Mouse (Mus musculus): ENCODE results near the gene Ift81.

Gene Ift81

DNA sequence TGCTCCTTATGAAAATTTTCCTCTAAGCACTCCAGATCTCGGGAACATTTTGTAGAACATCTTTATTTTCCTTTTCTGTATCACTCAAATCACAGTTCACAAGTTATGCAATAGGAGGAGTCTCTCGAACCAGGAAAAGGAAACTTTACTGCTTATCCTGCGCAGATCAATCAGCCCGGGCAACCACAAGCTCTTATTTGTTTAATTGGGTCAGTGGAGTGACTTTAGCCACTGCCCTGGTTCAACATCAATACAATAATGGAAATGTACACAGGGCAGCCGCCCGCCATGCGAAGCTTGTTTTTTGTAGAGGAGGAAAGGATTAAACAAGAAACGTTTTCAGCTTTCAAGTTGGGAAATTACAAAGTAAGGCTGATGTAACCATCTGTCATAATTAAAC, 72.4 kb downstream of the Ift81 start:
- DNase-seq: no peak

DNA sequence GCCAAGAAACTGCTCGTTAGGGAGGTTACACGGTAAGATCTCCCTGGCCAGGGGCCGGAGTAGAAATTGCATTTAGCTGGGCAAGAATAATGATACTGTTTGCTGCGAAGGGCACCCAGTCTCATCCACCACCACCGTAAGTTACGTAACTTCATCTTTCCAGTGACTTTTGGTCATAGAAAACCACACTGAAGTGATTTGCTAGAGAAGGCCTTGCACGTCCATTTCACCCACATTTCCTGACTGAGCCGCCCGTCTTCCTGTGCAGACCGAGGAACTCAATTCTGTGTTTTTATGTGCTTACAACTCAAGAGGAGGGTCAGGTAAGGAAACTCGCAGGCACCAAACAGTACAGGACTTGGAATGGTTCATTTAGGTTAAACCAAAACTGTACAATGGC, 76.2 kb downstream of the Ift81 start:
- no peak for DNase-seq

DNA sequence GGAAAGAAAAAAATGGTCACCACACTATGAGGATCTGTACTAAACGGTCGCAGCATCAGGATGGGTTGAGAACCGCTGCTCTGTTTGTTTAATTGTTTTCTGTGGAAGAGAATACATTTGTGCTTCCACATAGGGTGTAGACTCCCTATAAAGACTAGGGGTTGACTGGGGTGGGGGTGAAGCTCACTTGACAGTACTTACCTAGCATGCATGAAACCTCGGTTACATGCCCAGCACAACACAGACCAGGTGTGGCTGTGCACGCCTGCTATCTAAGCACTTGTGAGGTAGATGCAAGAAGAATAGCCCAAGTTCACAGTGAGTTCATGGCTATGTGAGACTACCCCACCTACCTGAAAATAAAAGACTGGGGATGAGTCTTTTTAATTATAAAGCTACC, 76.7 kb downstream of the Ift81 start:
- no peak for DNase-seq

DNA sequence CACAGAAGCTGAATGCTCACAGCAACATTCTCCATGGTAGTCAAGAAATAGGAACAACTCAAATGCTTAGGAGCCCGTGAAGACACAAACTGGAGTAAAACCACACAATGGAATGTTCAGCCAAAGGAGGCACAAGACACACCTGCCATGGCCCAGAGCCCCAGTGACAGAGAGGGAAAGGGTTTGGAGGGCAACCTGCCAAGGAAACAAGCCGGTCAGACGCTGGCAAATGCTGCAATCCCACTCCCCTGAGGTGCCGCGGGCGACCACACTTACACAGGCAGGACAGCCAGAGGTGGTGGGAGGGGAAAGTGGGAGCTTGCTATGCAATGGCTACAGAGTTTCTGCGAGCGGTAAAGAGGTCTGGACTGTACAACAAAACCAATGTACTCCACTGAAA, 80.4 kb downstream of the Ift81 start:
- no peak for DNase-seq

DNA sequence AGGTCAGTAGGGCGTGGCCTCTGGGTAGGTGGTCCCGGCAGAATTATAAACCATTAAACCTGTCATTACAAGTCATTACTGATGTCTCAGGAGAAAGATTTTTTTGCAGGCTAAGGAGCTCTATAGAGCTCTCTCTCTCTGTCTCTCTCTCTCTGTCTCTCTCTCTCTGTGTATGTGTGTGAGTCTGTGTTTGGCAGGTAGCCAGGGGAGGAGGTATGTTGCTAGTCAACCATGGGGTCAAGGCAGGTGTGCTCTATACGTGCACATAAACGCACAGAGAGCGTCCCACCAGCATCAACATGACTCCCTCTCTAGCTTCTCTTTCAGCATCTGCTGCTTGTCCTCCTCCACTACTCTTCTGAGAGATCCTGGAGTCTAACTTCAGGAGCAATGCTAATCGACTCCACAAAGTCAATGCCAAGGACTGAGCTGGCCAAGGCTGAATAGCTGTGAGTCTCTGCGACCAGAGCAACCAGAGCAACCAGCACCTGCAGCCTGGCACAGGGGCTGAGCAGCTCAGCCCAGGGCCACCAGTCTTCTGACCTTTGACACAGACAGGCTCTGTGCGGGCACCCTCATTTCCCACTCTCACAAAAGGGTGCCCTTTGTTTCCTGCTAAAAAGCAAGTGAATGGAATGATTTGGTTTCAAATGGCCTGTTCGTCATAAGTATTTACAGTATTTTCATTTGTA, 84.3 kb downstream of the Ift81 start:
- DNase-seq: peak; percentile 52

DNA sequence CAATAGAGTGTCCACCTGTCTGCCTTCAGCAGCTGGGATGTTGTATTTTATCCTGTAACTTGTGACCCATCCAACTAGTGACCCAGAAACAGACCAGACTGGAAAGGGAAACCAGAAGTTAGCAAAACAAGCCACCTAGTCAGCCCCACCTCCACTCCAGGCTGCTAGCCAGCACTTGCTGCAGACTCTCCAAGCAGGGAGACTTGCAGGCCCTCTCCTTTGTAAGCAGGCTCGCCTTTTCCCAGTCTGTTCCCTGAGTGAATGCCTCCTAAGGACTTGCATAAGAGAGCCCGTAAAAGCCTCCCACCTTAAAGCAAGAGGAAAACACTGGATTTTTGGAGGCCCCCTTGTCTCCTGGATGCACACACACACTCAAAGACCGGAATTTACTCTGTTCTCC, 85.0 kb downstream of the Ift81 start:
- peak; percentile 92 for DNase-seq

DNA sequence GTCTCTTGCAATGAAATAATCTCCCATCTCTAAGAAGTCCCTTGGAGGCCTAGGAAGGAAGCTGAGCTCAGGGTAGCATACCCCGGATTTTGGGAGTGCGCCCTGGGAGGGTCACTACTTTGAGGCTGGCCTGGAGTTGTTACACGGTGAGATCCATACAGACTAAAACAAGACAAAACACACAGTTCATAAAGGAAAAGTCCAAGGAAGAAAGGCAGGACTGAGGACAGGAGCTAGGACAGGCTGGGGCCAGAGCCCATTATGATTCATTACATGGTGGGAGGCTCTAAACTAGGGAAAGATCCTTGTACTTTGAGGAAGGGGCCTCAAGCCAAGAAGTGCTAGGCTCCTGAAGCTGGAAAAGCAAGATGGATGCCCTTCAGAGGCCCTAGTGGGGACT, 85.7 kb downstream of the Ift81 start:
- DNase-seq: no peak

DNA sequence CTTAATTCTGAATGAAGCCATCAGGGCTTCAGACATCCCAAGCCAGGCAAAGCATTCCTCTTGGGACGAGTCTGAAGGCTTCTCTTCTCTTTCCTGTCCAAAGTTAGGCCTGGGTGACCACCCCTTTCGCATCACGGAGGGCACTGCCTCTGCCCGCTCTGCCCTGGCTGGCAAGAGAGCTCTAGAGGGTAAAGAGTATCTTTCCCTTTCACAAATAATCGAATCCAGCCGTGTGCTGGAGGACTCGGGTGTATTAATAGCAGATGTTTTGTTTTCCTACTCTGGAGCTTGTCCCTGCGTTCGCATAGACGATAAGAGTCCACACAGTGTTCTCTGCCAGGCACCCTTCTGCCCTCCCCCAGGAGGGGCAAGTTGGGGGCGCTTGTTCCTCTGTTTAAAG, 86.6 kb downstream of the Ift81 start:
- DNase-seq: no peak

DNA sequence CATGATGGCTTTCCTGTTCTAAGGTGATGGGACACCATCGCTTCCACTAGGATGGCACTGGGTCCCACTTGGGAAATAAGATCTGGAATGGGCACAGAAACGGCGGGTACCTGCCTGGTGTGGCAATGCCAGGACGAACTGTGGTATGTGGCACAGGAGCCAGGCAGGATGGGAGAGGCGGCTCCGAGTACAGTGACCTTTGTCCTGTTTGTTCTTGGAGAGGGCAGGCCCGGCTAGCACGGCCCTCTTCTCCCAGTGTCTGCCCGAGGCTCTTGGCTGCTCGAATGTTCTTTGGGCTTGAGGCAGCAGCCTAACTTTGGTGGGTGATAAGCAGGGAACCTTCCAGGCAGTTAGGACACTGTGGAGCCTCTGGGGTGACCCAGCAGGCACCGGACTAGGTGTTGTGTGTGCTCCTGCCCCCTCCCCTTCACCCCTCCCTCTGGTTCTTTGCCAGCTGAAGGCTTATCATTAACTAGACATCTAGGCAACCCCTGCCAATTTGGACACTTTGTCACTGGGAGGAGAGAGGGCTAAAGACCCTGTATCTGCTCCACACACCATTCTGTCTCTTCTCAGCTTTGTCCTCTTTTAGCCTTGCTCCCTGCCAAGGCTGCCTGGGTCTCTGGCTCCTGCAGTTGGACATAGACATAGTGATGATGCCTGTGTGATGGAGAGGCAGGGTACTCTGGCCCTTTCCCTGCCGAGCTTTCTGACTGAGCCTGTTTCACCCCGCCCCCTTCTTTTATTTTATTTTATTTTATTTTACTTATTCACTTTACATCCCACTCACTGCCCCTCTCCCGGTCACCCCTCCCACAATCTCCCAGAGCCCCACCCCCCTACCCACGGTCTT, 87.2 kb downstream of the Ift81 start:
- DNase-seq: peak; percentile 91

DNA sequence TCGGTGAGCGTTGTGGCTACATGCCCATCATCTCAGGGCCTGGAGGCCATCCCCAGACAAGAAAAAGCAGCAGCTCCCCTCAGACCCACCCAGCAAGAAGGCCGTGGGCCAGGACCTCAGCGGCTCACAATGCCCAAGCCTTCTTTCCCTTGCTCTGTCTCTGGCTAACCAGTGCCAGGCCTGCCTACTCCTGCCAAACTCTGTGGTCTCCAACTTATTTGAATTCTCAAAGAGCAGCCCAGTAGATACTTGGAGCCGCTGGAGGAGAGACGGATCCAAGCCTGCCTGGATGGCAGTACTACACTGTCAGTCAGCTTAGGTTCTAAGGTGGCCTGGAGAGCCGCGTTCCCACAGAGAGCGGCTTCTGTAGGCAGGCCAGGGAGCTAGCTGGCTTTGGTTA, 87.9 kb downstream of the Ift81 start:
- peak; percentile 58 for DNase-seq

DNA sequence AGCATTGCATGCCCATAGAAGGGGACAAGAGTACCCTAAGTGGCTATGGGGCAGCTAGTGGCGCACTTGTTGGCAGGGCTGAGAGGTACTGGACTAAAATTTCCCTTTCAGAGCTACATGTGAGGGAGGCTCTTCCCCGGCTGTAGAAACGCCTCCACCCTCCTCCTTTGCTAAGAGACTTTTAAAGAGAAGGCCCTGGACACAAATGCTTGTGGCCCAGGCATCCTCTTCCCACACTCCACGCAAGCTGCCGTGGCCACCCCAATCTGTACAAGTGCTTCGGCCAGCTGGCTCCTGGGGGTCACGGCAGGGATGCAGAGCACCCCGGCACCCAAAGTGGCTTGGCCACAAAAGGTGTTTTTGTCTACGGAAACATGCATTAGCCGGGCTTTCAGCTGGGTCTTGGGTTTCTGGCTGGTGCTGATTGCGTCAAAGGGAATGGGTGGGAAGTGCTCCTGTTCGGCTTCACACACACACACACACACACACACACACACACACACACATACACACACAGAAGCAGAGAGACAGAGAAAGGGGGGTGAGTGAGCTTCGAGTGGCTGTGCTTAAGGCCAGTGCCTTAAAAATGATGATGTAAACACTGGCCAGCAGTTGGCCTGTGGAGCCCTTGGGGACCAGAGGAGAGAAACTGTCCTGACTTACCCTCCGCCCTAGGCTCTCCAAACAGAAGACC, 88.9 kb downstream of the Ift81 start:
- DNase-seq: no peak

DNA sequence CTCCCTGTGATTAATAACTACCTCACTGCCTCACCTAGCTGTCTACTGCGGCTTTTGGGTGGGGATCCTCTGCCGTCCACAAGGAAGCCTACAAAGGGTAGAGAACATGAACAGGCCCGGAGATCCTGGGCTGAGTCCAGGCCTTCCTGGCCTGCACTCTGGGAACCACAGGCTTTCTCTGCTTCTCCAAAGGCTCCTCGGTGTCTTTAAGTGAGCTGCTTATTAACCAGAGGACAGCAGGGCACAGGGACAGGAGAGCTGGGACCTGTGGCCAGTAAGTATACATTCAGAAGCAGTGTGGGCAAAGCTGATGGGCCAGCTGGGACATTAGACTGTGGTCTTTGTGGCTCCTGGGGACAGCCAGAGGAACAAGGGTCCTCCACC, 89.5 kb downstream of the Ift81 start:
- DNase-seq: peak; percentile 82

DNA sequence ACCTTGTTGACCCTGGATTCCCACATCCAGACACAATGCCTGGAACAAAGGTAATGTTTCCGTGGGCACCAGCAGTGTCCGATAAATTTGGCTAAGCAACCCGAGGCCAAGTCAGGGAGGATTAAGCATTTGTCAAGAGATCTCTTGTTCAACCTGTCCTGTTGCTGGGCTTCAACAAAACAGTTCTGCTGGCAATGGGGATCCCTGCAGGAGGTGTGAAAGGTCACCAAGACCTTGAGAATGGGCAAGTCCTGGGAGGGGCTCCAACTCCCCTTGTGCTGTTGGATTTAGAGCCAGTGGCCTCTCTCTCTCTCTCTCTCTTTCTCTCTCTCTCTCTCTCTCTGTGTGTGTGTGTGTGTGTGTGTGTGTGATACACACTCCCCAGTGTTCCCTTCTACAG, 90.1 kb downstream of the Ift81 start:
- DNase-seq: peak; percentile 35

DNA sequence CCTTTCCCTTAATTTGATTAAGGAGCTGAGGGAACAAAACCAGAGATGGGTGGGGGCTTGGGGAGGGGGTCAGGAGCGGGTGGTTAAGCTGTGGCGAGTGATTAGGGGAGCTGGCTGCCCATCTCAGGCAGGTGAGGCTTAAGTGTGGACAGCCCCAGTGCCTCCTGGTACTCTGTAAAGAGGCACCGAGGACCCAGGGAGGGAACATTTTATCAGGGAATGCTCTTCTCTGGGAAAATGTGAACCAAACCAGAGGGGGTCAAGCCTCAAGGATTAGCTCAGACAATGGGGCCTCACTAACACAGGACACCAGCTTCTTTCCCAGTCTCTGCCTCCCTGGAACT, 93.2 kb downstream of the Ift81 start:
- no peak for DNase-seq

DNA sequence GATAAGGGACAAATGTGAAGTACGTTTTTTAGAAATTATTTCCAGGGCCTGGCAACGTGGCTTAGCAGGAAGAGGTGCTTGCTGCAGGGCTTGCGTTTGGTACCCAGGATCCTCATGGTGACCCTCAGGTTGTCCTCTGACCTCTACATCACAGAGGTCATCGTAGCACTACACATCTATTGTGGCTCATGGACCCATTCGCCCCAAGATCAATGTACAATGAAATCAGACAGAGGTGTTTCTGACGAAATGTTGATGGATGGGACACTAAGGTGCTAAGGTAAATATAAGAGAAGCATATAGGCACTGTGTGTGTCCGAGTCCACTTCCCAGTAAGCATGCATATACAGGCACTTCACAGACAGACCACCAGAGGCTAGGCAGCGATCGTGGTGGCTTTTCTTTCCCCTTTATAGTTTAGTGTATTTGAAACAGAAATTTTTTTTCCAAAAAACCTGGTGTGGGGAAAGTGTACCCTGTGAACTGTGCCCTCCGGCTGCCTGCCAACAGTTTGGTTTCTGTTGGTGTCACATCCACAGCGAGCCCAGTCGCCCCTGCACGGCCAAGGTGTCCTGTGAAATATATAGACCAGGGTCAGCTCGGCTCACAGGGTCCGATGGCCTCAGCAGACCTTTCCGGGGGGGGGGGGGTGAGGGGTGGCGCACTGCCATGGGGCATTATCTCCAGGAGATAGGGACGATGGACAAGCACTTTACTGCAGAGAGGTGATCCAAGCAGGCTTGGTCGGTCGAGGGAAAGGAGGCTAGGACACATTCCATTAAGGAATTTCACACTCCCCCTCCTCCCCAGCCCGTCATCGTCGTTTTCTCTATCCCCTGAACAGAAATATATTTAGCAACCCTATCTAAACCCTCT, 93.8 kb downstream of the Ift81 start:
- no peak for DNase-seq

DNA sequence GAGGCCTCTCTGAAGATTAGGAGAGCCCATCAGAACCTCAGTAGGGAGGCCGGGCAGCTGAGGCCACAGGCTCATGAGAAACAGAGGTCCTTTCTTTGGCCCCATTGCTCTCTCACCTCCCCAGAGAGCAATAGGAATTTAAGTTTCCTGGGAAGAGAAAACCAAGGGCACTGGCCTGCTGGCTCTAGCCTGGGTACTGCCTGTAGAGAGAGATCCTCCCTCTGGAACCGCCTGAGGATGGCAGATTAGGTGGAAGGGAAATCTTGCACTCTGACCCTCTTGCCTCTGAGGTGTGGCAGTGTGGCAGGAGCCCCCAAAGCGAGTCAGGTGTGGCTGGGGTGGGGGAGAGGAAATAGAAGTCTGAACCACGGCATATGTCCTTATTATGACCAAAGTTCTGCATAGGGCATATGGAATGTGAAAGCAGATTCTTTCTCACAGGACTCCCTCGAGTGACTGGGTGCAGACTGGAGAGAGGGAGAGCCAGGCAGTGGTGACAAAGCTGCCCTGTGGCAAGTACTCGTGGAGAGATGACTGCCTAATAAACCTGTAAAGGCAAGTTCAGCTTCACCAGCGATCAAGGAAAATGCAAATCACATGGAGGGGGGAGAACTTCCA, 95.2 kb downstream of the Ift81 start:
- DNase-seq: no peak

DNA sequence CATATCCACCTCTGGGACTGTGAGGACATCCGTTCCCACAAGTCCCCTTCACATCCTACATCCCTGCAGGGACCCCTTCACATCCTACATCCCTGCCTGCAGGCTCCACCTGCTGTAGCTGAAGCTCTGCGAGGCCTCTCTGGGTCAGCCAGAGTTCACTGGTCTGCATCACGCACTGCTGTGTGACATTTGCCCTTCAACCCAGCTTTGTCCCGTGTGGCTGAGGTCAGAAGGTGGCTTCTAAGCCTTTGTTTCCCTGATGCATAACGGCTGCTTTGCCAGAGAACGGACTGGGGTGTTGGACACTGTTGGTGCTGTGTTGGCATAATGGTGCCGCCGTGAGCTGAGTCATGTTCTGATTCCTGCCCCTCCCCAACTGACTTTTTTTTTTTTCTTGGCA, 96.1 kb downstream of the Ift81 start:
- no peak for DNase-seq

DNA sequence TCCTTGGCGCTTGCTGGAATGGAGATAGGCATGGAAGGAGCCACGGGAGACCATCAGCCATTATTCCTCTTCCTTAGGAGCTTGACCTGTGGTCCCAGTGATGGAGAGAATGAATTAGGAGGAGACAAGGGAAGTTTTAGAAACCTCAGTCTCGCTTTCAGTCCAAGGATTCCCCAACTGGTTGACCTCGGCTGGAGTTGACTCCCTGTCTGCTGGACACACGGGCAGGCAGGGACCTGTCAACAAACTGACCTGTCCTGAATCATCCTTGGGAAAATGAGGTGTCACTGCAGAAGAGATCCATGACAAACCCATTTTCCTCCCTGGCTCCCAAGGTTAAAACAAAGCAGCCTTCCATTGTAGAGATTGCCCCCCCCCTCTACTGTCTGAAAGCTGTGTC, 97.4 kb downstream of the Ift81 start:
- no peak for DNase-seq

DNA sequence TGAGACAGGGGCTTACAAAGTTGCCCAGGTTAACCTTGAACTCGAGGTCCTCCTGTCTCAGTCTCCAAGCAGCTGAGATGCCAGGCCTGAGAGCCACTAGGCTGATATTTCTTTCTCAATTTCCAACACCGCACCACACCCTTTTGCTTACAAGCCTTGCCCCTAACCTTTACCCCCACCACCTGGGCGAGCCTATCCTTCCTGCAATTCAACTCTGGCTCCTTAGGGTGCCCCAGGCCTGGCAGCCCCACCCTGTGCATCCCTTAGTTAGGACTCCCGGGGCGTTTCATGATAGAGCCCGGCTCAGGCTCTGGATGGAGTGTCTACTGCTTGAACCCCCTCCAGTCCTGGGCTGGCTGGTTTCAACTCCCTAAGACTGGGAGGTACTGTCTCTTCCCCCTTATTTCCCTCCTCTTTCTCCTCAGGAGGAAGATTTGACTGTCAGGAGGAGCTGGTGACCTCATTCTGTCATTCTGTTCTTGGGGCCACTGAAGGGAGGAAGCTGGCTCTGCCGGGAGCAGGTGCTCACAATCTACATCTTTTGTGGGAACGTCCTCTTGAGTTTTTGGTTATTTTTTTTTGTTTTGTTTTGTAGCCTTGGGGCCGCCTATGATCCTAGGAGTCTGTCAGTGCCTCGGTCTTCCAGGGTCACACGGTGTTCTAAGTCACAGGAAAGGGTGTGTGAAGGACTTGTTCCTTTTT, 98.1 kb downstream of the Ift81 start:
- DNase-seq: no peak

DNA sequence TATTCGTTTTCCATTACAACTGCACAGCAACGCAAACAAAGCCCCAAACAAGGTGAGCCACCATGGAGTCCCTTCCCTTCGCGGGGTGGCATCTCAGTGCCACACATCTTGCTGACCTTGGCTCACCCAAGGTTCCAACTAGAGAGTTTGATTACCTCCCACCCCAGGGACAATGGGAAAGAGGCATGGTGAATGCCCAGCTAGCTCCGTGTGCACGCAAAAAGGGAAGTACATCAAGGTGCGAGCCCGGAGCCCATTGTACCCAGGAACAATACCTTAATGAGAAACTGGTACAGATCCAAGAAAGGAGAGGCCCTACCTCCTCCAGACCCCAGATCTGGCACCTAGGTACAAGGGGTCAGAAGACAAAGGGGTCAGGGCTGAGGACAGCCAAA, 100.2 kb downstream of the Ift81 start:
- no peak for DNase-seq

DNA sequence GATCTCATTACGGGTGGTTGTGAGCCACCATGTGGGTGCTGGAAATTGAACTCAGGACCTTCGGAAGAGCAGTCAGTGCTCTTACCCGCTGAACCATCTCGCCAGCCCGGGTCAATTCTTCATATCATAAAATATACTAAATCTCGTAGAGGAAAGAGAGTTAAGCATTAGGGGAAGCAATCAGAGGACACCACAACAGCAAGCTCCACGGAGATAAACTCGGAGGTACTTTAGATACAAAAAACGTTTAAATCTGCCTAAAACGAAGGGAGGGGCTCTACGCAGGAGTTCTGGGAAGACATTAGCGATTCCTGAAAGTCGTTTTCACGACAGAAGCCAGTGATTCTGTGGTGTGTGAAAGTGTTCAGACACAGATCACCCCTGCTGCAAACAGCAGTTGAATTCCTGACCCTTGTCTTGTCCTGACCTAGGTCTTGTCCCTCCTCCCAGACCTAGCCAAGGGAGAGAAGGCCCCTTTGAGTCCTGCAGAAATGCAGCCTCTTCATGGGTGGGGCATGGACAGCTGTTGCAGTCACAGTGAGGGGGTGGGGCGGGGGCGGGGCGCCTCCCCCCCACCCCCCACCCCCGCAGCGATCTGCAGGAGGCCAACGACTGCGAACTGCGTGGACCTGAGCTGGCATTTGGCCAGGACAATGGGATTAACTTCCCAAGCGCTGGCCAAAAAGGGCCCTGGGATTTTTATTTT, 100.7 kb downstream of the Ift81 start:
- no peak for DNase-seq

All from kidney, adult 11 months (tissue).